Mouse (Mus musculus) mesoderm, embryonic 11.5 days (tissue): ENCODE measurements at regions not wholly inside any gene's neighbourhood (a gene's known extent, or its start where the extent isn't known, plus 50 kb on each side); places are given as distances from the start of the nearest gene placed in this dataset.

ENCODE experiments used
- DNase-seq: peaks from one replicate; pipeline ENCODE4 v3.0.0-alpha.2; 2012; ENCODE audit warnings: low read depth, low spot score

GRCm38 (mm10) chr2:75448221-75448620, 210.8 kb upstream of the Hnrnpa3 start:
- no peak for DNase-seq

DNA sequence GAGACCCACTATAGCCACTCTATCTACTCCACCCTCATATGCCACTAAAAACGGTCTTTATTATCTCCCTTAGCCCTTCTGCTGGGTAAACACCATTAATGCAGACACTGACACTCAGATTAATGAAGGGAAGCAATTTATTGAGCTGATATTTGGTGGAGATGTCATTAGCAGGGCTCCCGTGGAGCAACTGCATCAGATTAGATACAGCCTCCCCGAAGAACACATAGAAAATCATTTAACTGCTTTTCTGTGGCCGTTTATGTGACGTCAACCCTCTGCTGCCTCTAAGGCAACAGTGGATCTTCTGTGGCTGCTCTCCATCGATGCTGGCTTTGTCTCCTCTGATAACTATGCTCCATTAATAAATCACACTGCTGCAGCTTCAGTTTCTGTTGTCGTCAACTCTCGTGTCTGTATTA, 207.2 kb upstream of the Hnrnpa3 start:
- DNase-seq = no peak

- no peak for DNase-seq
Measured at GRCm38 (mm10) chr2:75452274-75453148, 206.6 kb upstream of the Hnrnpa3 start.

- no peak for DNase-seq
Measured at GRCm38 (mm10) chr2:75455481-75455880, 203.6 kb upstream of the Hnrnpa3 start.

DNA sequence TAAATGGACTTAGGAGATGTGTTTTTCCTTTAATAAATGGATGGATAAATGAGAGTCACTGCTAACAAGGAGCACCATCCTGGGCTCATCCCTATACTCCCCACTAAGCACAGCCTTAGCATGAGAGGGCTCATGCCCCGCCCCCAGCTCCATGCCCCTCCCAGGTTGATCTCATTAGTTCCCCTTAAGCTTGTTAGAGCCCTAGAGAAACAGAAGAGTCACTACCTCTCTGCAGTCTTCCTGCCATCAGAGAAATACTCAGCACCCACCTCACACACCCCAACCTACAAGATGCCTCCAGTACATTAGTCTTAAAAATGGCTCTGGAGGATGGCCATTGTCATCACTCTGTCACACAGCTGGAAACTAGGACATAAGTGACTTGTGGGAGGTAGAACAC, 202.8 kb upstream of the Hnrnpa3 start:
- no peak for DNase-seq

- DNase-seq = no peak
Measured at GRCm38 (mm10) chr2:75457423-75457822, 201.6 kb upstream of the Hnrnpa3 start.

GRCm38 (mm10) chr2:75458898-75459297, 200.2 kb upstream of the Hnrnpa3 start:
- DNase-seq = no peak

GRCm38 (mm10) chr2:75460419-75460818, 198.6 kb upstream of the Hnrnpa3 start:
- DNase-seq = no peak

DNA sequence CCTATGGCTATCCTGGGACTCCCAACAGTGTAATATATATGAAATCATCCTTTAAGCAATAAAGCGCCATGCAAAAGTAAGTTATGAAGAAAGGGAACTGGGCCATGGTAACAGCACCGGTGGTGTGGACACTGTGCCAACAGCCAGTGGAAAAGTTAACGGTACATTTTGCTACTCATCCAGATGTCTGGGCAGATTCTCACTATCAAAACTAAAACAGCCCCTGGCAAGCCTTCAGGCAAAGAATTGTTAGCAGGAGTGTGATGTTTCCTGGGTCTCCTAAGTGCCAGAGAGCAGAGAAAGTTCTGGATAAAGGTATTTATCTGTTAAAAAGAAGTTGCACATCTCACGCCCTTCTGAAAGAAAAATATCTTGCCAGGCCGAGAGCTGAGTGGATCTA, 198.0 kb upstream of the Hnrnpa3 start:
- no peak for DNase-seq

DNA sequence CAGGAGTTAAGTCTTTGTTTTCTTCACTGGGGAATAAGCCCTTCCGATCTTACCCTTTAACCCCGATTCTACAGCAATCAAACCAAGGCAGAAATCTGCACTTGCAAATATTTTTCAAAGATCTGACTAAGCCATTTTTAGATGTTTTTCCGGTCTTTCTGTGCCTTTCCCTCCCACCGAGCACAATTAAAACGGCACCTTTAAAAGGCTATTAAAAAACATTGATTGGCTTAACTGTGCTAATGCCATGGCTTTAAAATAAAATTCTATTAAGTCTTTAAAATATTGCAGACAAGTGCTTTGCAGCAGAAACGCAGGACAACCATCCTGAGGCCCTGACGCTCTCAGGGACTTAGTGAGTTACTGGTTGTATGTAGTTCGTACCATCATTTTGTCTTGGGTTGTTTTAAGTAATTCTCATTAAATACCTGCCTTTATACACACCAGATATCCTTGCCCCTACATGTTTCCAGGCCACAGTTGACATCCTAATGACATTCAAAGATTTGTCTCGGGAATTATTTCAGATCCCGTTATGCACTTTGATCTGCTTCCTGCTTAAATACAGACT, 197.6 kb upstream of the Hnrnpa3 start:
- DNase-seq = no peak

- no peak for DNase-seq
Measured at GRCm38 (mm10) chr2:75462030-75462671, 196.9 kb upstream of the Hnrnpa3 start.

GRCm38 (mm10) chr2:75463091-75463490, 196.0 kb upstream of the Hnrnpa3 start:
- DNase-seq = no peak

- no peak for DNase-seq
Measured at GRCm38 (mm10) chr2:75464429-75464828, 194.6 kb upstream of the Hnrnpa3 start.

- DNase-seq = no peak
Measured at GRCm38 (mm10) chr2:75468851-75469250, 190.2 kb upstream of the Hnrnpa3 start.

- DNase-seq = peak; percentile 78
Measured at GRCm38 (mm10) chr2:75469958-75470687, 188.9 kb upstream of the Hnrnpa3 start.

DNA sequence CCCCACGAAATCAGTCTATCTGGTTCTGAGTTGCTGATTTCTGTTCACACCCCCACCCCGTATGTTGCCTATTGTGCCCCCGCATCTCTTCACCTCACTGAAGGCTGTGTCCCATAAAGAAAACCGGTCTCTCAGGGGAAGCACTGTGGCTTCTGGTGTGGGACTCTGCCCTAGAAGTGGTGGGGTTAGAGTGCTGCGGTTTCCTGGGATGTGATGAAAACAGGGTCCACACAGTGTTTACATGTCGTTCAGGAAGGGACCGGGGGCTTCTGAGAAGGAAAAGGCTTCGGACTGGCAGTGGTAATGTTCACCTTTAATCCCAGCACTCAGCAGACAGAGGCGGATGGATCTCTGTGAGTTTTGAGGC, 188.4 kb upstream of the Hnrnpa3 start:
- no peak for DNase-seq

DNA sequence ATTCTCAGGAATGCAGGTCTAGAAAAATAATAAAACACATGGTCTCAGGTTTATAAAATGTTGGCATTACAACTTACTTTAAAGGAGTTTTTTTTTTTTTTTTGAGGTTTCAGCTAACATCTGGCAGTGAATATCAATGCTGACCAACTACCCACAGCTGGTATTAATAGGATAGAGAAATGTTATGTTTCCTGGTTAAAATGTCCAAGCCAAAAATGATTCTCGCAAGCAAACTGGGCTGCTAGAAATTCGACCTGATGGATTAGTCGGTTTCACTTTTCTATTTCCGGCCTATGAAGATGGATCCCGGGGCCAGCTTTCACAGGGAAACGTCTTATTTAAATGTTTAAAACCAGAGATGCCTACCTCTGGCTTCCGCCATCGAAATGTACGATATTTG, 186.6 kb upstream of the Hnrnpa3 start:
- DNase-seq = no peak

DNA sequence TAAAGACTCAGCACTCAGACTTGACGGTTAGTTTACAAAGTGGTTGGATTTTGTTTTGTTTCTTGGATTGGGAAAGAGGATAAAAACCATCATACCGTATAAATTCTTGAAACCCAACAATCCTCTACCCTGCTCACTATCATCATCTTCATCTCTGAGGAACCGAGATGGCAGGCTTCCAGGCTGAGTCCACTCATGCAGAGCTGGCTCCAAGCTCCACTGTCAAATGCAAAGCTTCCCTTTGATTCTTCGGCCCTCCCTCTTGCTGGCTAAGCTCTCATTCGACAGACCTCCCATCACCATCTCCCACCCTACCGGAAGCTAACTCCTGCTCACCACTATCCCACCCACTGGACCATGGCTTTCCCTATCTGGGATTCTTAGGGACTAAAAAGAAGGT, 184.6 kb upstream of the Hnrnpa3 start:
- DNase-seq = no peak

GRCm38 (mm10) chr2:75476350-75476749, 182.7 kb upstream of the Hnrnpa3 start:
- DNase-seq = no peak

DNA sequence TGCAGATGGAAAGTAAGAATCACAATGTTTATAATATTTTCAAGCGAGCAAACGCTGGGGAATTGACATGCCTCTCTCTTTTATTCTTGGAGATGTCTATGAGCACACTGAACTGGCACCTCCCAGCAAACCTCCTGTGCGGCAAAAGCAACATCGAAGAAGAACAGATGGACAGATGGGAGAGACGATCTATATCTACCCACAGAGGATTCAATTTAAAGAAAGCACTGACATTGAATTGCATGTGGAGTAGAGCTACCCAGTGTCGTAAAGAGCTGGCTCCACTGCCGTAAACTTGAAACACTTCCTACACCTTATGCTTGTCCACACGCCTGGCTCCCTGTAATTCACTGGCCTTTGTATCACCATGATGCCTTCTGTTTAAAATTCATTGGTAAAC, 182.0 kb upstream of the Hnrnpa3 start:
- DNase-seq = no peak

DNA sequence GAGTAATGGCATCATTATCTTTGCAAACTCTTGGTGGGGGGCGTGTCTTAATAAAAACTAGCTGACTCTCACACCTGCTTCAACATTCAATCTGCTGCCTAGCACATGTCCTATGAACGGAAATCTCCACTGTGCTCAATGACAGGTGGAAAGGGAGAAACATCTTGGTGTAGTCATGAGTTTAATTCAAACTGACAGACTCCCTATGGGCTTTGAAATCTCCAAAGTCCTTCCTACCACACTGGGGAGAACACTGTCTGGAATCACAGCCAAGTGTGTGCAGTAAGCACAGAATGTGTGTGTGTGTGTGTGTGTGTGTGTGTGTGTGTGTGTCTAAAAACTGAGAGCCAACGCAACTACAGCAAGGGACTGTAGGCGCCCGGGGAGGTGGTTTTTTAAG, 179.5 kb upstream of the Hnrnpa3 start:
- no peak for DNase-seq

DNA sequence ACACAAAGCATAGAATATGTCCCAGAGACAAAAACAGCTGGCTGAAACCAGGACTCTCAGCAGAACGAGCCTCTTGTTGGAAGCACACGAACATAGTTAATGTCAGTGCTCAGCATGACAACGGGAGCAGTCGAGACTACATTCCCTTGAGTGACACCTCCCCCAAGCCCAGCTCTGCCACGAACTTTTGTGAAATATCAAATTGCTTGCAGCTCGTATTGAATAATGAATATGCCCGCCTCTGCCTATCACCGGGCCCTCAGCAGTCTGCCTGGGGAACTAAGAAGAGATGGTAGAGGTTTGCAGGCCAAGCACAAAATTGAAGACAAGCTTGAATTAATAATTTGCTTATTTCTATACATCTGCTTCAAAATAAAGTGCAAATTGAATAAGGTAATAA, 177.2 kb upstream of the Hnrnpa3 start:
- DNase-seq = no peak
